Mouse (Mus musculus) limb, embryonic 13.5 days (tissue): ENCODE data around the gene Tmprss9. TPM values are rescaled to one million over a fixed set of nuclear protein-coding genes. Genes with fewer than 3 reads are reported as not detected.

Source experiments
- ATAC-seq: fragments of 200-750 bp; cut with Nextera tagmentation; 2 replicates; pipeline ENCODE4 v1.8.0; 2017; ENCODE audit warnings: low read depth, moderate number of reproducible peaks, moderate TSS enrichment; ENCODE audit not compliant: low FRiP score
- H3K27ac ChIP-seq: fragments of 300-500 bp; sonication (generic); 2 replicates; pipeline ENCODE4 v1.5.1; 2015; ENCODE audit warnings: inconsistent platforms, mild to moderate bottlenecking, moderate library complexity
- H3K27me3 ChIP-seq: fragments of 300-500 bp; sonication (generic); 2 replicates; pipeline ENCODE4 v1.6.1; 2015; ENCODE audit warnings: mild to moderate bottlenecking, inconsistent platforms
- H3K36me3 ChIP-seq: fragments of 300-500 bp; sonication (generic); 2 replicates; pipeline ENCODE4 v1.6.1; 2015; ENCODE audit warnings: inconsistent platforms, mild to moderate bottlenecking, moderate library complexity
- H3K4me1 ChIP-seq: fragments of 300-500 bp; sonication (generic); 2 replicates; pipeline ENCODE4 v1.6.1; 2015; ENCODE audit warnings: inconsistent platforms
- H3K4me2 ChIP-seq: fragments of 300-500 bp; sonication (generic); replicated peaks from 2 replicates; pipeline ENCODE4 v1.6.1; 2015; ENCODE audit warnings: inconsistent platforms, mild to moderate bottlenecking, moderate library complexity
- H3K4me3 ChIP-seq: fragments of 300-500 bp; sonication (generic); 2 replicates; pipeline ENCODE4 v1.5.1; 2015; ENCODE audit warnings: moderate library complexity, mild to moderate bottlenecking, inconsistent platforms
- H3K9ac ChIP-seq: fragments of 300-500 bp; sonication (generic); 2 replicates; pipeline ENCODE4 v1.6.1; 2015; ENCODE audit warnings: mild to moderate bottlenecking, inconsistent platforms
- H3K9me3 ChIP-seq: fragments of 300-500 bp; sonication (generic); 2 replicates; pipeline ENCODE4 v1.6.1; 2016; ENCODE audit warnings: inconsistent platforms
- WGBS: fragments of 180-500 bp; shearing (Covaris S2); methylation state at CpG from one replicate; pipeline ENCODE4 v1.1.7; 2015; 5-methylcytosine and 5-hydroxymethylcytosine counted together
- polyA plus RNA-seq: library from polyadenylated mRNA; unstranded; fragments of >200 nt; fragmentation: Nextera tagmentation; extraction: Ambion mirVana; gene quantifications from 2 replicates; pipeline ENCODE4 v1.2.1, GENCODE M21; 2015

Tmprss9 gene
- polyA plus RNA-seq, 1 experiment from 2014 or later, result 0.08 TPM

- Histone ChIP-seq H3K27ac (no peak within 1 kb of the TSS), H3K9ac (peak within 1 kb of the TSS; percentile 68), H3K27me3 (peaks cover 74% of the 10 kb centered on the region), H3K4me3 (peak within 1 kb of the TSS; percentile 51), H3K9me3 (no peaks in the 10 kb centered on the region), H3K36me3 (no peaks in the 10 kb centered on the region), H3K4me2 (peak within 1 kb of the TSS; percentile 88), H3K4me1 (peaks cover 12% of the 10 kb centered on the region)
- WGBS, result 4% methylated on average over 51 of the region's 51 CpGs
- 0 out of 2 replicates have a peak, but pooled peaks have one; percentile 21 for ATAC-seq
These were observed 27.6 kb upstream of the Tmprss9 start, which contains the start of gene Lingo3 for GRCm38 (mm10) chr10:80843931-80844547. Gene Lingo3 (minus strand): TSS chr10:80844039.

- Histone ChIP-seq H3K27ac (no peak overlapping the region), H3K9me3 (no peaks in the 10 kb centered on the region), H3K4me1 (peaks cover 12% of the 10 kb centered on the region), H3K36me3 (peaks cover 2% of the 10 kb centered on the region; the same call in 1 of the 2 replicates), H3K27me3 (peaks cover 66% of the 10 kb centered on the region), H3K9ac (no peak overlapping the region), H3K4me3 (no peak overlapping the region), H3K4me2 (no peak overlapping the region)
- 59% methylated on average over 8 of the region's 8 CpGs for WGBS
- ATAC-seq, result no peak
These were observed 26.5 kb upstream of the Tmprss9 start for GRCm38 (mm10) chr10:80845055-80845693.

GRCm38 (mm10) chr10:80845732-80846131, 25.9 kb upstream of the Tmprss9 start:
- peaks cover 12% of the 10 kb centered on the region for H3K4me1 ChIP-seq
- H3K27me3 ChIP-seq, result peaks cover 61% of the 10 kb centered on the region
- no peak for ATAC-seq
- no peak overlapping the region for H3K9ac ChIP-seq
- H3K36me3 ChIP-seq, result peaks cover 7% of the 10 kb centered on the region; the same call in 1 of the 2 replicates
- H3K9me3 ChIP-seq, result no peaks in the 10 kb centered on the region
- H3K27ac ChIP-seq, result no peak overlapping the region
- H3K4me2 ChIP-seq, result no peak overlapping the region
- WGBS, result 72% methylated on average over 12 of the region's 12 CpGs
- H3K4me3 ChIP-seq, result no peak overlapping the region

GRCm38 (mm10) chr10:80848571-80848970, 23.1 kb upstream of the Tmprss9 start:
- Histone ChIP-seq H3K9me3 (no peaks in the 10 kb centered on the region), H3K4me3 (no peak overlapping the region), H3K4me1 (peaks cover 14% of the 10 kb centered on the region), H3K27me3 (peaks cover 33% of the 10 kb centered on the region), H3K27ac (no peak overlapping the region), H3K36me3 (peaks cover 31% of the 10 kb centered on the region), H3K4me2 (no peak overlapping the region), H3K9ac (no peak overlapping the region)
- 7% methylated on average over 10 of the region's 10 CpGs for WGBS
- ATAC-seq, result no peak

GRCm38 (mm10) chr10:80854913-80855748, 16.5 kb upstream of the Tmprss9 start, which contains the start of the genes Lsm7 and Sppl2b:
Gene Lsm7 (minus strand): TSS chr10:80855209.
Gene Sppl2b (plus strand): TSS chr10:80855275.
- peak within 1 kb of the TSS; percentile 97 for H3K4me3 ChIP-seq
- H3K36me3 ChIP-seq, result peaks cover 30% of the 10 kb centered on the region
- H3K4me1 ChIP-seq, result peaks cover 35% of the 10 kb centered on the region
- H3K27ac ChIP-seq, result peak within 1 kb of the TSS; percentile 61; the same call in 1 of the 2 replicates
- peak; percentile 84 for ATAC-seq
- H3K4me2 ChIP-seq, result peak within 1 kb of the TSS; percentile 99
- H3K27me3 ChIP-seq, result no peaks in the 10 kb centered on the region
- H3K9ac ChIP-seq, result peak within 1 kb of the TSS; percentile 94
- under 1% methylated on average over 75 of the region's 81 CpGs for WGBS
- no peaks in the 10 kb centered on the region for H3K9me3 ChIP-seq

- WGBS, result 19% methylated on average over 11 of the region's 11 CpGs
- Histone ChIP-seq H3K4me2 (peak overlapping the region; percentile 99), H3K9me3 (no peaks in the 10 kb centered on the region), H3K27me3 (no peaks in the 10 kb centered on the region), H3K9ac (peak overlapping the region; percentile 94), H3K36me3 (peaks cover 25% of the 10 kb centered on the region), H3K27ac (no peak overlapping the region), H3K4me1 (peaks cover 35% of the 10 kb centered on the region), H3K4me3 (peak overlapping the region; percentile 97)
- no peak for ATAC-seq
These were observed 15.9 kb upstream of the Tmprss9 start for GRCm38 (mm10) chr10:80855749-80856073.

- no peak overlapping the region for H3K27ac ChIP-seq
- H3K4me1 ChIP-seq, result peaks cover 35% of the 10 kb centered on the region
- WGBS, result 47% methylated on average over 3 of the region's 3 CpGs
These were observed 15.4 kb upstream of the Tmprss9 start for GRCm38 (mm10) chr10:80856267-80856666.

GRCm38 (mm10) chr10:80856908-80857307, 14.7 kb upstream of the Tmprss9 start:
- Histone ChIP-seq H3K27ac (no peak overlapping the region), H3K36me3 (peaks cover 21% of the 10 kb centered on the region), H3K4me2 (peak overlapping the region; percentile 99; the same call in 1 of the 2 replicates), H3K4me3 (no peak overlapping the region; the same call in 1 of the 2 replicates), H3K9me3 (no peaks in the 10 kb centered on the region), H3K27me3 (no peaks in the 10 kb centered on the region), H3K4me1 (peaks cover 35% of the 10 kb centered on the region), H3K9ac (peak overlapping the region; percentile 94; the same call in 1 of the 2 replicates)
- no peak for ATAC-seq
- WGBS, result 83% methylated on average over 5 of the region's 5 CpGs

More at GRCm38 (mm10) chr10:80856267-80856666, 15.4 kb upstream of the Tmprss9 start:
- Histone ChIP-seq H3K27me3 (no peaks in the 10 kb centered on the region), H3K4me3 (peak overlapping the region; percentile 97), H3K9ac (peak overlapping the region; percentile 94), H3K9me3 (no peaks in the 10 kb centered on the region), H3K36me3 (peaks cover 21% of the 10 kb centered on the region), H3K4me2 (peak overlapping the region; percentile 99)
- no peak for ATAC-seq

GRCm38 (mm10) chr10:80857386-80857785, 14.3 kb upstream of the Tmprss9 start:
- peaks cover 35% of the 10 kb centered on the region for H3K4me1 ChIP-seq
- no peak for ATAC-seq
- WGBS, result 75% methylated on average over 8 of the region's 8 CpGs
- H3K27me3 ChIP-seq, result no peaks in the 10 kb centered on the region
- no peak overlapping the region for H3K27ac ChIP-seq
- peak overlapping the region; percentile 99; the same call in 1 of the 2 replicates for H3K4me2 ChIP-seq
- peaks cover 20% of the 10 kb centered on the region for H3K36me3 ChIP-seq
- no peaks in the 10 kb centered on the region for H3K9me3 ChIP-seq
- peak overlapping the region; percentile 36; the same call in 1 of the 2 replicates for H3K9ac ChIP-seq
- H3K4me3 ChIP-seq, result no peak overlapping the region

- Histone ChIP-seq H3K4me3 (no peak overlapping the region), H3K4me1 (peaks cover 35% of the 10 kb centered on the region), H3K9ac (peak overlapping the region; percentile 36; the same call in 1 of the 2 replicates), H3K4me2 (no peak overlapping the region), H3K36me3 (peaks cover 22% of the 10 kb centered on the region), H3K9me3 (no peaks in the 10 kb centered on the region), H3K27ac (no peak overlapping the region; the same call in 1 of the 2 replicates), H3K27me3 (no peaks in the 10 kb centered on the region)
- no peak for ATAC-seq
- WGBS, result 52% methylated on average over 3 of the region's 3 CpGs
These were observed 13.8 kb upstream of the Tmprss9 start for GRCm38 (mm10) chr10:80857848-80858247.

GRCm38 (mm10) chr10:80858350-80858935, 13.2 kb upstream of the Tmprss9 start:
- Histone ChIP-seq H3K9ac (peak overlapping the region; percentile 32), H3K27ac (no peak overlapping the region; the same call in 1 of the 2 replicates), H3K4me1 (peaks cover 32% of the 10 kb centered on the region), H3K4me3 (no peak overlapping the region), H3K36me3 (peaks cover 23% of the 10 kb centered on the region), H3K27me3 (no peaks in the 10 kb centered on the region), H3K4me2 (no peak overlapping the region), H3K9me3 (no peaks in the 10 kb centered on the region)
- WGBS, result 86% methylated on average over 7 of the region's 7 CpGs
- no peak for ATAC-seq
